Mouse (Mus musculus) liver, embryonic 14.5 days (tissue): ENCODE measurements around the gene Abi1. TPM values are rescaled to one million over a fixed set of nuclear protein-coding genes. Genes with fewer than 3 reads are reported as not detected.
A peak's percentile ranks its signal among the peaks of the same experiment; 100 is the strongest.

Experiments used
- ATAC-seq: fragments of 200-750 bp; cut with Nextera tagmentation; 2 replicates; pipeline ENCODE4 v1.8.0; 2017; ENCODE audit warnings: moderate number of reproducible peaks, mild to moderate bottlenecking, moderate library complexity; ENCODE audit not compliant: insufficient read depth
- DNase-seq, 3 experiments: peaks; one replicate each; pipeline ENCODE4 v3.0.0-alpha.2; 2012 to 2013; ENCODE audit warnings: low read depth in 3 of 3, low spot score in 3 of 3
- H3K27ac ChIP-seq: fragments of 300-500 bp; sonication (generic); 2 replicates; pipeline ENCODE4 v1.5.1; 2014; ENCODE audit warnings: moderate library complexity, mild to moderate bottlenecking, control low read depth, inconsistent platforms
- H3K27me3 ChIP-seq: fragments of 300-500 bp; sonication (generic); 2 replicates; pipeline ENCODE4 v1.6.1; 2014; ENCODE audit warnings: mild to moderate bottlenecking, low read length, moderate library complexity; ENCODE audit not compliant: control insufficient read depth, insufficient read depth
- H3K36me3 ChIP-seq: fragments of 300-500 bp; sonication (generic); replicated peaks from 2 replicates; pipeline ENCODE4 v1.6.1; 2014; ENCODE audit warnings: low read depth; ENCODE audit not compliant: control insufficient read depth, insufficient read depth
- H3K4me1 ChIP-seq, 2 experiments: fragments of 200-500 bp in 1 of 2; fragments of 300-500 bp in 1 of 2; sonication (generic) in 1 of 2; replicated peaks; 2 replicates each; pipeline ENCODE4 v1.6.1; 2012 to 2014; ENCODE audit warnings: antibody characterized with exemption in 1 of 2, inconsistent platforms in 1 of 2, low read length in 1 of 2; ENCODE audit not compliant: control insufficient read depth in 2 of 2, insufficient read depth in 2 of 2
- H3K4me2 ChIP-seq: fragments of 300-500 bp; sonication (generic); 2 replicates; pipeline ENCODE4 v1.6.1; 2014; ENCODE audit warnings: low read depth, mild to moderate bottlenecking, control low read depth, moderate library complexity
- H3K4me3 ChIP-seq, 2 experiments: fragments of 200-500 bp in 1 of 2; fragments of 300-500 bp in 1 of 2; sonication (generic) in 1 of 2; 2 replicates each; pipeline ENCODE4 v1.5.1; 2012 to 2014; ENCODE audit warnings: low read depth in 2 of 2, low read length in 2 of 2, mild to moderate bottlenecking in 2 of 2, control low read depth in 1 of 2, inconsistent platforms in 1 of 2, moderate library complexity in 1 of 2; ENCODE audit not compliant: insufficient read depth in 1 of 2
- H3K9ac ChIP-seq: fragments of 300-500 bp; sonication (generic); replicated peaks from 2 replicates; pipeline ENCODE4 v1.6.1; 2014; ENCODE audit warnings: mild to moderate bottlenecking, control low read depth, moderate library complexity
- H3K9me3 ChIP-seq: fragments of 300-500 bp; sonication (generic); 2 replicates; pipeline ENCODE4 v1.6.1; 2016; ENCODE audit warnings: low read length, mixed read lengths; ENCODE audit not compliant: control insufficient read depth
- CTCF ChIP-seq: IDR thresholded peaks from 2 replicates; pipeline ENCODE4 v1.5.1; 2016; ENCODE audit warnings: antibody characterized with exemption, low read depth, control low read depth
- EP300 ChIP-seq: IDR thresholded peaks from 2 replicates; pipeline ENCODE4 v1.6.1; 2016; ENCODE audit warnings: antibody characterized with exemption, low read depth
- WGBS: fragments of 180-500 bp; shearing (Covaris S2); extraction: QIAGEN DNeasy Blood & Tissue Kit; methylation state at CpG from one replicate; pipeline ENCODE4 v1.1.7; 2014; ENCODE audit not compliant: insufficient replicate concordance; 5-methylcytosine and 5-hydroxymethylcytosine counted together
- polyA plus RNA-seq, 2 experiments: library from polyadenylated mRNA; depleted of rRNA in 1 of 2; stranded (reverse) in 1 of 2; unstranded in 1 of 2; fragments of >200 nt; fragmentation: Nextera tagmentation in 1 of 2; extraction: Ambion mirVana in 1 of 2; gene quantifications; 2 replicates each; pipeline versions ENCODE4 v1.2.1 to v1.2.3; 2012 to 2014

The Abi1 gene
- polyA plus RNA-seq, 2 experiments = 14.8 to 22.4 TPM

DNA sequence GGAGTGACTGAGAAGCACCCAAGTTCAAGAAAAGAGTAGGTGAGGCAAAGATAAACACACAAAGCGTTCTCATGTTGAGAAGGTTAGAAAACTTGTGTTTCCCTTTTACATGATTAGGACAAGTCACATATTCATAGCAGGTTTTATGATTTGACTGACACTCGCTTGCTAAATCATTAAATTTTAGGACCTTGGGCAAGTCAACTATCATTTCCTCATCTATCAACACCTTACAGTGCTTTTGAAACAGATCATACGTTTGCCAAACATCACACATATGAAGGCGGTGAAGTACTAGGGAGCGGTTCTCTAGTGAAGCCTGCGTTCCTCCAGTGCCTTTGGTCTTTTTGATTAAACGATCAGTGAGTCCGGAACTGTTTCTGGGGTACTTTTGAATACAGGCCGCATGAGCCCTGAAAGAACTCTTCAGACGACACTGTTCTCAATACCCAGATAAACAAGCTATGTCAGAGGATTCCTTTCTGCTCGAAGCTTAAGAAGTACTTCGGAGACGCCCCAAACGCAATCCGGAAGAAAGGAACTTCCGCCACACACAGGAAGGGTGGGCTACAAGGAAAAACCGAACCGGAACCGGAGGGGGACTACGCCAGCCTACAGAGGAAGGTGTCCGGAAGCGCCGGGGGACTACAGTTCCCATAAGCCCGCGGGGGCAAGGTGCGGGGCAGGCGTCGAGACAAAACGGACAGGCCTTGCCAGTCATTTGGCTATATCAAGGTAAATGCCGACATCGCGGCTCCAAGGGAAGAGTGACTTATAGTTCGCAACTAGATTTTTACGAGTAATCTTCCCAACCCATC, 27.7 kb upstream of the Abi1 start, which contains the start of gene Acbd5:
Acbd5 (plus strand) TSS at position 616 of the 818 bp plus-strand sequence.
- ATAC-seq (peak; percentile 91), DNase-seq (peak; percentile 92 to 95 (median 94))
- no peaks in the 10 kb centered on the region for H3K36me3 ChIP-seq
- WGBS = 3% methylated on average over 34 of the region's 34 CpGs
- H3K4me3 ChIP-seq = peak within 1 kb of the TSS; percentile 76 to 81
- TF ChIP-seq CTCF = no peak
- no peak for TF ChIP-seq EP300
- peak within 1 kb of the TSS; percentile 99 for H3K4me2 ChIP-seq
- H3K4me1 ChIP-seq = peaks cover 3 to 6% of the 10 kb centered on the region in 2 experiments; a peak in 2 of 4 replicates
- H3K27me3 ChIP-seq = no peaks in the 10 kb centered on the region
- peak within 1 kb of the TSS; percentile 96 for H3K27ac ChIP-seq
- H3K9me3 ChIP-seq = no peaks in the 10 kb centered on the region
- H3K9ac ChIP-seq = peak within 1 kb of the TSS; percentile 90

DNA sequence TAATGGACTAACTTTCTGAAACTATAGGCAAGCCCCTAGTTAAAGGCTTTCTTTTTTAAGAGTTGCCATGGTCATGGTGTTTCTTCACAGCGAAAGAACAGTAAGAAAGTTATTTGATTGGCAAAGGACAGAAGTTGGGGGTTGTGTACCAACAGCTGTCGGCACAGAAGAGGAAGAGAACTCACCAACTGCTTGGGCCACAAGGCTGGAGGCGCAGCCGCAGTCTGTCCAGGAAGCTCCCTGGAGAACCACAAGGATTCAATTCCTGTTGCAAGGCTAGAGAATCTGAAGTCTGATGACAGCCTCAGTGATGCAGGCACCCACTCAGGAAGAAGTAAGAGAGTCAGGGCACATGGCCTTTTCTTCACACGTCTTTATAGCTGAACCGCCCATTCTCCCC, 12.5 kb upstream of the Abi1 start:
- Histone ChIP-seq H3K9me3 (no peaks in the 10 kb centered on the region), H3K27ac (no peak overlapping the region), H3K4me3 (no peak overlapping the region), H3K36me3 (no peaks in the 10 kb centered on the region), H3K27me3 (no peaks in the 10 kb centered on the region), H3K4me1 (no peaks in the 10 kb centered on the region), H3K9ac (no peak overlapping the region), H3K4me2 (no peak overlapping the region)
- DNase-seq (no peak), ATAC-seq (no peak)
- TF ChIP-seq CTCF (no peak), EP300 (no peak)
- 26% methylated on average over 6 of the region's 6 CpGs for WGBS

DNA sequence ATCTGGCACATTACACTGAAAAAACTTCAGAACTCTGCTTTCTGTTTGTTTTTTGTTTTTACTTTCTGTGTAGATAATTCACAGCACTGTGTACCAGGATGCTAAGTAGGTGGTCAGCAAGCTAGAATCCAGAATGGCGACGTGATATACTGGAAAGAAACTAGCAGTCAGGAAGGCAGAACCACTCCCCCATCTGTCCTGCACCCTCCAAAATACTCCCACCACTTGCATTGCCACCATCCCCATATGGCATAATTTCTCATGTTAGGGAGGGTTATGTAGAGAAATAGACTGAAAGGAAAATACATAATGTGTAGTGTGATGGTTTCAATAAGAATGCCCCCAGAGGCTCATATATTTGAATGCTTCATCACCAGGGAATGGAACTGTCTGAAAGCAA, 11.8 kb upstream of the Abi1 start:
- ATAC-seq (no peak), DNase-seq (no peak)
- Histone ChIP-seq H3K36me3 (no peaks in the 10 kb centered on the region), H3K4me1 (no peaks in the 10 kb centered on the region), H3K9ac (no peak overlapping the region), H3K27me3 (no peaks in the 10 kb centered on the region), H3K9me3 (no peaks in the 10 kb centered on the region), H3K27ac (no peak overlapping the region), H3K4me2 (no peak overlapping the region), H3K4me3 (no peak overlapping the region)
- 63% methylated on average over 2 of the region's 2 CpGs for WGBS
- TF ChIP-seq EP300 (no peak), CTCF (no peak)

GRCm38 (mm10) chr2:23048006-23048405, 8.0 kb upstream of the Abi1 start:
- TF ChIP-seq CTCF = no peak
- no peak for TF ChIP-seq EP300
- no peak overlapping the region for H3K4me2 ChIP-seq
- H3K36me3 ChIP-seq = no peaks in the 10 kb centered on the region
- ATAC-seq (no peak), DNase-seq (no peak)
- H3K27ac ChIP-seq = no peak overlapping the region
- no peak overlapping the region for H3K4me3 ChIP-seq
- no peaks in the 10 kb centered on the region for H3K27me3 ChIP-seq
- no peaks in the 10 kb centered on the region for H3K9me3 ChIP-seq
- H3K9ac ChIP-seq = no peak overlapping the region
- no peaks in the 10 kb centered on the region for H3K4me1 ChIP-seq

DNA sequence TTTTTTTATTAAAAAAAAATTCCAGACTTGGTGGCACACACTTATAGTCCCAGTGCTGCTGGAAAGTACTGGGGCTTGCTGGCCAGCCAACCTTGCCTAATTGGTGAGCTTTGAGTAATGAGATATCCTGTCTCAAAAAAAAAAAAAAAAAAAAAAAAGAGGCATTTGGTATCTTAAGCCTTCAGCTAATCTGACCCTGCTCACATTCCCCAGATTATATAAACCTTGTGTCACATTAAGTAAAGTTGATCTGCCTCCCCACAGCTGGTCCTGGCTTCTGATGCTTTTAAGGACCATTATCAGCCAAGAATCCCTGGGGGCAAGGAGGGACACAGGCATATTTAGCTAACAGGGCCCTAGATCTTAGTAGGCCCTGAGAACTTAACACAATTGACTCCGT, 5.7 kb upstream of the Abi1 start:
- Histone ChIP-seq H3K27me3 (no peaks in the 10 kb centered on the region), H3K36me3 (no peaks in the 10 kb centered on the region), H3K9me3 (no peaks in the 10 kb centered on the region), H3K4me2 (no peak overlapping the region), H3K9ac (no peak overlapping the region), H3K4me1 (no peaks in the 10 kb centered on the region), H3K4me3 (no peak overlapping the region), H3K27ac (no peak overlapping the region)
- DNase-seq = no peak
- 29% methylated on average over 1 of the region's 1 CpGs for WGBS
- no peak for TF ChIP-seq CTCF
- TF ChIP-seq EP300 = no peak
- ATAC-seq = no peak
